Mouse (Mus musculus): ENCODE measurements at regions not wholly inside any gene's neighbourhood (a gene's known extent, or its start where the extent isn't known, plus 50 kb on each side); places are given as distances from the start of the nearest gene placed in this dataset.
"Not testable (repeated sequence)": the region's sequence is repeated elsewhere in the genome, so short reads cannot be mapped to it uniquely, and the experiment has no call there.

- Histone ChIP-seq H3K36me3 (ENCODE audit: control insufficient read depth, insufficient read depth) (no peaks in the 10 kb centered on the region), H3K79me2 (ENCODE audit: control insufficient read depth, insufficient read depth) (no peaks in the 10 kb centered on the region), H3ac (ENCODE audit: control insufficient read depth, insufficient read length, low read depth) (no peak overlapping the region), H3K79me3 (ENCODE audit: low read depth) (no peaks in the 10 kb centered on the region), H3K27me3 (ENCODE audit: control insufficient read depth, insufficient read depth, insufficient read length) (no peaks in the 10 kb centered on the region), H3K4me3 (ENCODE audit: insufficient read depth, poor library complexity, severe bottlenecking) (no peak overlapping the region)
- TF ChIP-seq FOSL1 (IDR thresholded peaks at IDR 0.05; ENCODE audit: insufficient read depth, low read length, poor library complexity, severe bottlenecking) (no peak), CTCF (IDR thresholded peaks at IDR 0.05; ENCODE audit: control insufficient read depth, insufficient read depth, insufficient read length) (no peak), MYOD1 (IDR thresholded peaks at IDR 0.05; ENCODE audit: control insufficient read depth, insufficient read length, low read depth) (no peak), MAX (IDR thresholded peaks at IDR 0.05) (no peak), USF1 (IDR thresholded peaks at IDR 0.05; ENCODE audit: low read depth) (no peak)
Observed at GRCm38 (mm10) chr13:12925604-12926003, 79.6 kb downstream of the Prl2c2 start.

GRCm38 (mm10) chr13:12912902-12913301 lies 92.3 kb downstream of the Prl2c2 start:
- no peaks in the 10 kb centered on the region for H3K36me3 ChIP-seq (ENCODE audit: control insufficient read depth, insufficient read depth)
- no peaks in the 10 kb centered on the region for H3K79me3 ChIP-seq (ENCODE audit: low read depth)
- TF ChIP-seq MYOG (IDR thresholded peaks at IDR 0.05; ENCODE audit: control insufficient read depth, extremely low read depth, insufficient read length), result no peak
- TF ChIP-seq MYOD1 (IDR thresholded peaks at IDR 0.05; ENCODE audit: control insufficient read depth, insufficient read length, low read depth), result no peak
- TF ChIP-seq FOSL1 (IDR thresholded peaks at IDR 0.05; ENCODE audit: insufficient read depth, low read length, poor library complexity, severe bottlenecking), result no peak
- TF ChIP-seq USF1 (IDR thresholded peaks at IDR 0.05; ENCODE audit: low read depth), result no peak
- no peak for TF ChIP-seq MAX (IDR thresholded peaks at IDR 0.05)
- no peak for TF ChIP-seq CTCF (IDR thresholded peaks at IDR 0.05; ENCODE audit: control insufficient read depth, insufficient read depth, insufficient read length)
- TF ChIP-seq CEBPB (IDR thresholded peaks at IDR 0.05; ENCODE audit: low read depth), result no peak
- H3ac ChIP-seq (ENCODE audit: control insufficient read depth, insufficient read length, low read depth), result no peak overlapping the region
- no peaks in the 10 kb centered on the region for H3K27me3 ChIP-seq (ENCODE audit: control insufficient read depth, insufficient read depth, insufficient read length)
- no peak overlapping the region for H3K4me3 ChIP-seq (ENCODE audit: insufficient read depth, poor library complexity, severe bottlenecking)
- no peaks in the 10 kb centered on the region for H3K79me2 ChIP-seq (ENCODE audit: control insufficient read depth, insufficient read depth)

- H3K36me3 ChIP-seq (ENCODE audit: control insufficient read depth, insufficient read depth), result no peaks in the 10 kb centered on the region
- no peaks in the 10 kb centered on the region for H3K27me3 ChIP-seq (ENCODE audit: control insufficient read depth, insufficient read depth, insufficient read length)
- H3K79me3 ChIP-seq (ENCODE audit: low read depth), result no peaks in the 10 kb centered on the region
- TF ChIP-seq FOSL1 (IDR thresholded peaks at IDR 0.05; ENCODE audit: insufficient read depth, low read length, poor library complexity, severe bottlenecking) (no peak), MAX (IDR thresholded peaks at IDR 0.05) (no peak), CTCF (IDR thresholded peaks at IDR 0.05; ENCODE audit: control insufficient read depth, insufficient read depth, insufficient read length) (no peak), MYOG (IDR thresholded peaks at IDR 0.05; ENCODE audit: control insufficient read depth, extremely low read depth, insufficient read length) (no peak), USF1 (IDR thresholded peaks at IDR 0.05; ENCODE audit: low read depth) (no peak), CEBPB (IDR thresholded peaks at IDR 0.05; ENCODE audit: low read depth) (no peak), MYOD1 (IDR thresholded peaks at IDR 0.05; ENCODE audit: control insufficient read depth, insufficient read length, low read depth) (no peak)
- no peak overlapping the region for H3K4me3 ChIP-seq (ENCODE audit: insufficient read depth, poor library complexity, severe bottlenecking)
- H3ac ChIP-seq (ENCODE audit: control insufficient read depth, insufficient read length, low read depth), result no peak overlapping the region
- H3K79me2 ChIP-seq (ENCODE audit: control insufficient read depth, insufficient read depth), result no peaks in the 10 kb centered on the region
Observed at GRCm38 (mm10) chr13:12906151-12906550, 99.0 kb downstream of the Prl2c2 start.

- not testable (repeated sequence) for H3K36me3 ChIP-seq (ENCODE audit: control insufficient read depth, insufficient read depth); H3K79me3 ChIP-seq (ENCODE audit: low read depth)
Observed at GRCm38 (mm10) chr13:12889631-12890030, 89.8 kb upstream of the Prl2c3 start.

GRCm38 (mm10) chr13:12879506-12879905 lies 79.6 kb upstream of the Prl2c3 start:
- not testable (repeated sequence) for H3K79me3 ChIP-seq (ENCODE audit: low read depth); H3K4me3 ChIP-seq (ENCODE audit: insufficient read depth, poor library complexity, severe bottlenecking); H3ac ChIP-seq (ENCODE audit: control insufficient read depth, insufficient read length, low read depth); H3K27me3 ChIP-seq (ENCODE audit: control insufficient read depth, insufficient read depth, insufficient read length); H3K79me2 ChIP-seq (ENCODE audit: control insufficient read depth, insufficient read depth); H3K36me3 ChIP-seq (ENCODE audit: control insufficient read depth, insufficient read depth)

More at GRCm38 (mm10) chr13:12889631-12890030, 89.8 kb upstream of the Prl2c3 start:
- not testable (repeated sequence) for H3K79me2 ChIP-seq (ENCODE audit: control insufficient read depth, insufficient read depth); H3K27me3 ChIP-seq (ENCODE audit: control insufficient read depth, insufficient read depth, insufficient read length); H3ac ChIP-seq (ENCODE audit: control insufficient read depth, insufficient read length, low read depth); H3K4me3 ChIP-seq (ENCODE audit: insufficient read depth, poor library complexity, severe bottlenecking)

GRCm38 (mm10) chr13:12864946-12865345 lies 65.1 kb upstream of the Prl2c3 start:
- H3K4me3 ChIP-seq (ENCODE audit: insufficient read depth, poor library complexity, severe bottlenecking); H3ac ChIP-seq (ENCODE audit: control insufficient read depth, insufficient read length, low read depth); H3K36me3 ChIP-seq (ENCODE audit: control insufficient read depth, insufficient read depth); H3K79me2 ChIP-seq (ENCODE audit: control insufficient read depth, insufficient read depth); H3K27me3 ChIP-seq (ENCODE audit: control insufficient read depth, insufficient read depth, insufficient read length); H3K79me3 ChIP-seq (ENCODE audit: low read depth): not testable (repeated sequence)

GRCm38 (mm10) chr13:12864263-12864662 lies 64.4 kb upstream of the Prl2c3 start:
- H3K36me3 ChIP-seq (ENCODE audit: control insufficient read depth, insufficient read depth), result no peaks in the 10 kb centered on the region
- no peaks in the 10 kb centered on the region for H3K79me2 ChIP-seq (ENCODE audit: control insufficient read depth, insufficient read depth)
- no peaks in the 10 kb centered on the region for H3K27me3 ChIP-seq (ENCODE audit: control insufficient read depth, insufficient read depth, insufficient read length)
- no peak overlapping the region for H3K4me3 ChIP-seq (ENCODE audit: insufficient read depth, poor library complexity, severe bottlenecking)
- TF ChIP-seq MYOG (IDR thresholded peaks at IDR 0.05; ENCODE audit: control insufficient read depth, extremely low read depth, insufficient read length), result no peak
- no peak for TF ChIP-seq FOSL1 (IDR thresholded peaks at IDR 0.05; ENCODE audit: insufficient read depth, low read length, poor library complexity, severe bottlenecking)
- TF ChIP-seq MYOD1 (IDR thresholded peaks at IDR 0.05; ENCODE audit: control insufficient read depth, insufficient read length, low read depth), result no peak
- TF ChIP-seq MAX (IDR thresholded peaks at IDR 0.05), result no peak
- no peak for TF ChIP-seq CEBPB (IDR thresholded peaks at IDR 0.05; ENCODE audit: low read depth)
- no peak for TF ChIP-seq USF1 (IDR thresholded peaks at IDR 0.05; ENCODE audit: low read depth)
- no peak for TF ChIP-seq CTCF (IDR thresholded peaks at IDR 0.05; ENCODE audit: control insufficient read depth, insufficient read depth, insufficient read length)
- no peaks in the 10 kb centered on the region for H3K79me3 ChIP-seq (ENCODE audit: low read depth)
- H3ac ChIP-seq (ENCODE audit: control insufficient read depth, insufficient read length, low read depth), result no peak overlapping the region

GRCm38 (mm10) chr13:12863542-12863941 lies 63.7 kb upstream of the Prl2c3 start:
- not testable (repeated sequence) for H3K79me2 ChIP-seq (ENCODE audit: control insufficient read depth, insufficient read depth); H3K4me3 ChIP-seq (ENCODE audit: insufficient read depth, poor library complexity, severe bottlenecking); H3ac ChIP-seq (ENCODE audit: control insufficient read depth, insufficient read length, low read depth); H3K36me3 ChIP-seq (ENCODE audit: control insufficient read depth, insufficient read depth); H3K27me3 ChIP-seq (ENCODE audit: control insufficient read depth, insufficient read depth, insufficient read length); H3K79me3 ChIP-seq (ENCODE audit: low read depth)

- H3K79me2 ChIP-seq (ENCODE audit: control insufficient read depth, insufficient read depth); H3K4me3 ChIP-seq (ENCODE audit: insufficient read depth, poor library complexity, severe bottlenecking); H3ac ChIP-seq (ENCODE audit: control insufficient read depth, insufficient read length, low read depth); H3K36me3 ChIP-seq (ENCODE audit: control insufficient read depth, insufficient read depth); H3K27me3 ChIP-seq (ENCODE audit: control insufficient read depth, insufficient read depth, insufficient read length); H3K79me3 ChIP-seq (ENCODE audit: low read depth): not testable (repeated sequence)
Observed at GRCm38 (mm10) chr13:12860954-12861353, 61.1 kb upstream of the Prl2c3 start.

All from C2C12 (cell line).